Mouse (Mus musculus) small intestine, adult 2 months (tissue): ENCODE measurements around the gene Apba1.

ENCODE experiments used
- CTCF ChIP-seq: fragments of 200-500 bp; IDR thresholded peaks from 2 replicates; pipeline ENCODE4 v1.5.1; 2012; ENCODE audit warnings: low read depth, mild to moderate bottlenecking, control low read depth, inconsistent platforms, low read length, moderate library complexity, mixed read lengths; ENCODE audit not compliant: insufficient replicate concordance, insufficient read length; ENCODE audit errors: extremely low read depth
- POLR2A ChIP-seq: fragments of 200-500 bp; IDR thresholded peaks from 2 replicates; pipeline ENCODE4 v1.6.1; 2012; ENCODE audit warnings: low read depth, mild to moderate bottlenecking, control low read depth, inconsistent platforms, low read length, moderate library complexity

- TF ChIP-seq POLR2A (no peak), CTCF (no peak)
Observed at GRCm38 (mm10) chr19:23779130-23779529, 20.4 kb downstream of the Apba1 start.
